Mouse (Mus musculus): ENCODE measurements around the gene 3110082I17Rik. TPM values are rescaled to one million over a fixed set of nuclear protein-coding genes. Genes with fewer than 3 reads are reported as not detected.

3110082I17Rik gene
- total RNA-seq, 2 experiments from 2014 or later: 17.1 to 18.1 TPM

- no peak for TF ChIP-seq CTCF (conservative IDR thresholded peaks at IDR 0.05)
- Histone ChIP-seq H3K4me3 (no peak overlapping the region), H3K27ac (no peak overlapping the region)
- no peak for DNase-seq (ENCODE audit: low spot score in 2 of 2)
Observed at GRCm38 (mm10) chr5:139480406-139480805, 20.1 kb upstream of the 3110082I17Rik start.

- DNase-seq (ENCODE audit: low spot score in 2 of 2): no peak
- Histone ChIP-seq H3K4me3 (no peak overlapping the region), H3K27ac (no peak overlapping the region)
- TF ChIP-seq CTCF (conservative IDR thresholded peaks at IDR 0.05): no peak
Observed at GRCm38 (mm10) chr5:139479088-139479487, 18.8 kb upstream of the 3110082I17Rik start.

GRCm38 (mm10) chr5:139474741-139475140 lies 14.4 kb upstream of the 3110082I17Rik start:
- no peak overlapping the region for H3K4me3 ChIP-seq
- DNase-seq (ENCODE audit: low spot score in 2 of 2): peak; percentile 26 to 36
- peak overlapping the region; percentile 32; the same call in 1 of the 2 replicates for H3K27ac ChIP-seq
- TF ChIP-seq CTCF (conservative IDR thresholded peaks at IDR 0.05): peak; percentile 58

- peak; percentile 28 to 58 for DNase-seq (ENCODE audit: low spot score in 2 of 2)
- no peak overlapping the region for H3K4me3 ChIP-seq
- no peak overlapping the region for H3K27ac ChIP-seq
- peak; percentile 75 for TF ChIP-seq CTCF (conservative IDR thresholded peaks at IDR 0.05)
Observed at GRCm38 (mm10) chr5:139467998-139468397, 7.7 kb upstream of the 3110082I17Rik start.

- no peak for DNase-seq (ENCODE audit: low spot score in 2 of 2)
- no peak for TF ChIP-seq CTCF (conservative IDR thresholded peaks at IDR 0.05)
- H3K27ac ChIP-seq: no peak overlapping the region
- H3K4me3 ChIP-seq: no peak overlapping the region
Observed at GRCm38 (mm10) chr5:139466801-139467200, 6.5 kb upstream of the 3110082I17Rik start.

- Histone ChIP-seq H3K4me3 (no peak overlapping the region), H3K27ac (no peak overlapping the region)
- no peak for DNase-seq (ENCODE audit: low spot score in 2 of 2)
- no peak for TF ChIP-seq CTCF (conservative IDR thresholded peaks at IDR 0.05)
Observed at GRCm38 (mm10) chr5:139466373-139466772, 6.0 kb upstream of the 3110082I17Rik start.

GRCm38 (mm10) chr5:139464874-139465273 lies 4.5 kb upstream of the 3110082I17Rik start:
- TF ChIP-seq CTCF (conservative IDR thresholded peaks at IDR 0.05): no peak
- H3K4me3 ChIP-seq: no peak overlapping the region
- no peak for DNase-seq (ENCODE audit: low spot score in 2 of 2)

GRCm38 (mm10) chr5:139459938-139460337 lies 389 bp downstream of the 3110082I17Rik start:
- Histone ChIP-seq H3K27ac (peak overlapping the region; percentile 85), H3K4me3 (peak overlapping the region; percentile 77)
- no peak for TF ChIP-seq CTCF (conservative IDR thresholded peaks at IDR 0.05)
- DNase-seq (ENCODE audit: low spot score in 2 of 2): no peak

More at GRCm38 (mm10) chr5:139464874-139465273, 4.5 kb upstream of the 3110082I17Rik start:
- H3K27ac ChIP-seq: no peak overlapping the region

- Histone ChIP-seq H3K27ac (no peak overlapping the region), H3K4me3 (no peak overlapping the region)
- no peak for DNase-seq (ENCODE audit: low spot score in 2 of 2)
- TF ChIP-seq CTCF (conservative IDR thresholded peaks at IDR 0.05): no peak
Observed at GRCm38 (mm10) chr5:139457241-139457640, 3.1 kb downstream of the 3110082I17Rik start.

- no peak for DNase-seq (ENCODE audit: low spot score in 2 of 2)
- Histone ChIP-seq H3K27ac (peak overlapping the region; percentile 67), H3K4me3 (no peak overlapping the region)
- TF ChIP-seq CTCF (conservative IDR thresholded peaks at IDR 0.05): no peak
Observed at GRCm38 (mm10) chr5:139455166-139455565, 5.2 kb downstream of the 3110082I17Rik start.

- no peak for DNase-seq (ENCODE audit: low spot score in 2 of 2)
- no peak overlapping the region for H3K4me3 ChIP-seq
- peak overlapping the region; percentile 71 for H3K27ac ChIP-seq
- no peak for TF ChIP-seq CTCF (conservative IDR thresholded peaks at IDR 0.05)
Observed at GRCm38 (mm10) chr5:139453031-139453430, 7.3 kb downstream of the 3110082I17Rik start.

- peak overlapping the region; percentile 77 for H3K27ac ChIP-seq
- DNase-seq (ENCODE audit: low spot score in 2 of 2): no peak
- TF ChIP-seq CTCF (conservative IDR thresholded peaks at IDR 0.05): no peak
- H3K4me3 ChIP-seq: no peak overlapping the region
Observed at GRCm38 (mm10) chr5:139449926-139450325, 10.4 kb downstream of the 3110082I17Rik start.

- peak overlapping the region; percentile 77 for H3K27ac ChIP-seq
- TF ChIP-seq CTCF (conservative IDR thresholded peaks at IDR 0.05): no peak
- no peak overlapping the region for H3K4me3 ChIP-seq
- DNase-seq (ENCODE audit: low spot score in 2 of 2): no peak
Observed at GRCm38 (mm10) chr5:139449161-139449791, 11.1 kb downstream of the 3110082I17Rik start.

- TF ChIP-seq CTCF (conservative IDR thresholded peaks at IDR 0.05): no peak
- Histone ChIP-seq H3K4me3 (no peak overlapping the region), H3K27ac (peak overlapping the region; percentile 77)
- no peak for DNase-seq (ENCODE audit: low spot score in 2 of 2)
Observed at GRCm38 (mm10) chr5:139448025-139448424, 12.3 kb downstream of the 3110082I17Rik start.
